Mouse (Mus musculus) liver, embryonic 14.5 days (tissue): ENCODE data around the gene Mcm7. TPM values are rescaled to one million over a fixed set of nuclear protein-coding genes. Genes with fewer than 3 reads are reported as not detected.
"Not testable (repeated sequence)": the region's sequence is repeated elsewhere in the genome, so short reads cannot be mapped to it uniquely, and the experiment has no call there.

Source experiments
- ATAC-seq: fragments of 200-750 bp; cut with Nextera tagmentation; 2 replicates; pipeline ENCODE4 v1.8.0; 2017; ENCODE audit warnings: moderate number of reproducible peaks, mild to moderate bottlenecking, moderate library complexity; ENCODE audit not compliant: insufficient read depth
- DNase-seq, 3 experiments: peaks; one replicate each; pipeline ENCODE4 v3.0.0-alpha.2; 2012 to 2013; ENCODE audit warnings: low read depth in 3 of 3, low spot score in 3 of 3
- H3K27ac ChIP-seq: fragments of 300-500 bp; sonication (generic); 2 replicates; pipeline ENCODE4 v1.5.1; 2014; ENCODE audit warnings: moderate library complexity, mild to moderate bottlenecking, control low read depth, inconsistent platforms
- H3K27me3 ChIP-seq: fragments of 300-500 bp; sonication (generic); 2 replicates; pipeline ENCODE4 v1.6.1; 2014; ENCODE audit warnings: mild to moderate bottlenecking, low read length, moderate library complexity; ENCODE audit not compliant: control insufficient read depth, insufficient read depth
- H3K36me3 ChIP-seq: fragments of 300-500 bp; sonication (generic); replicated peaks from 2 replicates; pipeline ENCODE4 v1.6.1; 2014; ENCODE audit warnings: low read depth; ENCODE audit not compliant: control insufficient read depth, insufficient read depth
- H3K4me1 ChIP-seq, 2 experiments: fragments of 200-500 bp in 1 of 2; fragments of 300-500 bp in 1 of 2; sonication (generic) in 1 of 2; replicated peaks; 2 replicates each; pipeline ENCODE4 v1.6.1; 2012 to 2014; ENCODE audit warnings: antibody characterized with exemption in 1 of 2, inconsistent platforms in 1 of 2, low read length in 1 of 2; ENCODE audit not compliant: control insufficient read depth in 2 of 2, insufficient read depth in 2 of 2
- H3K4me2 ChIP-seq: fragments of 300-500 bp; sonication (generic); 2 replicates; pipeline ENCODE4 v1.6.1; 2014; ENCODE audit warnings: low read depth, mild to moderate bottlenecking, control low read depth, moderate library complexity
- H3K4me3 ChIP-seq, 2 experiments: fragments of 200-500 bp in 1 of 2; fragments of 300-500 bp in 1 of 2; sonication (generic) in 1 of 2; 2 replicates each; pipeline ENCODE4 v1.5.1; 2012 to 2014; ENCODE audit warnings: low read depth in 2 of 2, low read length in 2 of 2, mild to moderate bottlenecking in 2 of 2, control low read depth in 1 of 2, inconsistent platforms in 1 of 2, moderate library complexity in 1 of 2; ENCODE audit not compliant: insufficient read depth in 1 of 2
- H3K9ac ChIP-seq: fragments of 300-500 bp; sonication (generic); replicated peaks from 2 replicates; pipeline ENCODE4 v1.6.1; 2014; ENCODE audit warnings: mild to moderate bottlenecking, control low read depth, moderate library complexity
- H3K9me3 ChIP-seq: fragments of 300-500 bp; sonication (generic); 2 replicates; pipeline ENCODE4 v1.6.1; 2016; ENCODE audit warnings: low read length, mixed read lengths; ENCODE audit not compliant: control insufficient read depth
- CTCF ChIP-seq: IDR thresholded peaks from 2 replicates; pipeline ENCODE4 v1.5.1; 2016; ENCODE audit warnings: antibody characterized with exemption, low read depth, control low read depth
- EP300 ChIP-seq: IDR thresholded peaks from 2 replicates; pipeline ENCODE4 v1.6.1; 2016; ENCODE audit warnings: antibody characterized with exemption, low read depth
- WGBS: fragments of 180-500 bp; shearing (Covaris S2); extraction: QIAGEN DNeasy Blood & Tissue Kit; methylation state at CpG from one replicate; pipeline ENCODE4 v1.1.7; 2014; ENCODE audit not compliant: insufficient replicate concordance; 5-methylcytosine and 5-hydroxymethylcytosine counted together
- polyA plus RNA-seq, 2 experiments: library from polyadenylated mRNA; depleted of rRNA in 1 of 2; stranded (reverse) in 1 of 2; unstranded in 1 of 2; fragments of >200 nt; fragmentation: Nextera tagmentation in 1 of 2; extraction: Ambion mirVana in 1 of 2; gene quantifications; 2 replicates each; pipeline versions ENCODE4 v1.2.1 to v1.2.3; 2012 to 2014

Gene Mcm7
- polyA plus RNA-seq (2012; rRNA removed): 96.1 and 116 TPM in 2 replicates
- 182 and 200 TPM in 2 replicates for polyA plus RNA-seq (2014; fragmentation: Nextera tagmentation; extraction: Ambion mirVana)

DNA sequence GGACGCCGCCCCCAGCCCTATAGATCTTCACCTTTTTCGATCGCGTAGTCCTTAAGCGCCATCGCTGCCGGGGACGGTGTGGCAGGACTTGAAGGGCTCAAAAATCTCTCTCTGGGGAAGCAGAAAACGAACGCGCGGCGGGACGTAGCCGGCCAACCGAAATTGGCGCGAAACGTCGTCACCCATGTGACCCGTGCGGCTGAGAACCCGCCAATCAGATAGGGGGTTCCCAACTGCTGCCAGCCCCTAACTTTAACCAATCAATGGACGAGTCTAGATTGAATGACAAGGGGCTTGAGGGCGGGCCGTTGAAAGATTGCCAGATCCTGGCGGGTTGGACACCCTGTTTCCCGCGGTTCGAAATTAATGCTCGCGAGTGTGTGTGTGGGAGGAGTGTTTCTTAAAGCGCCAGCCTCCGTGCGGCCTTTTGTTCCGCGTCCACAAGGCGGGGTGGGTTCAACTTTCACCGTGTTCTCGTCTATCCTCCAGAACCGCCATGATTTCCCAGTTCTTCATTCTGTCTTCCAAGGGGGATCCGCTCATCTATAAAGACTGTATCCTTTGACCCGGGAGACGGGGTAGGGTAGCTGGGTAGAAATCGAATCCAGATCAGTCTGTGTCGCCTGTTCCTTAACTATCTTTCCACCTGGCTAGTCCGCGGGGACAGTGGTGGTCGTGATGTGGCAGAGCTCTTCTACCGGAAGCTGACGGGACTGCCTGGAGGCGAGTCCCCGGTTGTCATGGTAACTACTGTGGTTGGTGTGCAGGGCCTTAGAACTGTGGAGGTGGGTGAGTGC lies at the start of gene Mcm7, which contains the start of gene Ap4m1:
Mcm7 (minus strand) TSS at position 728 of the 797 bp plus-strand sequence.
Ap4m1 (plus strand) TSS at position 308 of the 797 bp plus-strand sequence.
- WGBS: 1% methylated on average over 54 of the region's 54 CpGs
- Histone ChIP-seq H3K9me3 (no peaks in the 10 kb centered on the region), H3K27me3 (no peaks in the 10 kb centered on the region), H3K36me3 (peaks cover 45% of the 10 kb centered on the region), H3K9ac (peak within 1 kb of the TSS; percentile 96), H3K4me3 (peak within 1 kb of the TSS; percentile 88 to 90), H3K27ac (peak within 1 kb of the TSS; percentile 92), H3K4me1 (peaks cover 15 to 16% of the 10 kb centered on the region in 2 experiments), H3K4me2 (peak within 1 kb of the TSS; percentile 82)
- ATAC-seq (peak; percentile 86), DNase-seq (peak; percentile 97 to 98 (median 97))
- peak; percentile 44 for TF ChIP-seq EP300
- TF ChIP-seq CTCF: peak; percentile 35

DNA sequence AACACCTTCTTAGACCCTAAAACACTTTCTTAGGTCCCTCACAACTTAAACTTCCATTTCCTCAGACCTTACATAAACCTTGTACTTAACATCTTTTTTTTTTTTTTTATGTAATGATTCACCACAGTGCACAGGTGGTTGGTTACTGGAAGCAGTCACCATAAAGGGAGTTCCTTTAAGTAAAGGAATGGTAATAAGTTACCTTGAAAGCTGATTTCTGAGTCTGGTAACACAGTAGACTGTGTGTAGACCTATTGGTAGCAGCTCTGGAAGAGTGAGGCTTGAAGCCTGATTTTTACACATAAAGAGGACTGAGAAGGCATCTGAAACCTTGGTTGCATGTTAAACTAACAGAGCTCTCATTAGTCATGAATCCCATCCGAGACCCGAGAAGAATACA lies 47.6 kb upstream of the Mcm7 start:
- Histone ChIP-seq H3K4me3 (no peak overlapping the region), H3K4me2 (no peak overlapping the region), H3K9ac (no peak overlapping the region), H3K9me3 (no peaks in the 10 kb centered on the region), H3K36me3 (no peaks in the 10 kb centered on the region), H3K27ac (no peak overlapping the region), H3K27me3 (no peaks in the 10 kb centered on the region), H3K4me1 (no peaks in the 10 kb centered on the region)
- 51% methylated on average over 2 of the region's 2 CpGs for WGBS
- TF ChIP-seq CTCF (no peak), EP300 (no peak)
- ATAC-seq (no peak), DNase-seq (no peak)

DNA sequence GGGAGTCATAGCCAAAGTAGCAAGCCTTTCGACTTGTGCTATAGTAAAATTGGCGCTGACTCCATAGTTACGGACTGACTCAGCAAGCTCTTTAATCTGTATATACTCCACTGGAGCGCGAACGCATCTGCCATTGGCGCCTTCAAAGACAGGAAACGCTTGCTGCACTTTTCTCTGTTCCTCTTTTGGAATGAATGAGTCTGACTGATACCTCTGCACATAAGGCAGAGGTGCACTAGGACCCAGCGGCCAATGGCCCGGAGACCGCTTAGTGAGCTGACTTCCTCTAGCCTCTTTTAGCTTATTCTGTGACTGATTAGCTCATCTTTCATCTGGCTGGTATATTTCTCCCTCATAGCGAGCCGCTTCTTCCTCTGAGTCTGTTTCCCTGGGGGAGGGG lies 44.4 kb upstream of the Mcm7 start:
- 87% methylated on average over 13 of the region's 13 CpGs for WGBS
- not testable (repeated sequence) for H3K9ac ChIP-seq, H3K4me2 ChIP-seq, H3K36me3 ChIP-seq, DNase-seq, H3K4me3 ChIP-seq, H3K4me1 ChIP-seq, H3K9me3 ChIP-seq, H3K27me3 ChIP-seq, H3K27ac ChIP-seq, ATAC-seq

DNA sequence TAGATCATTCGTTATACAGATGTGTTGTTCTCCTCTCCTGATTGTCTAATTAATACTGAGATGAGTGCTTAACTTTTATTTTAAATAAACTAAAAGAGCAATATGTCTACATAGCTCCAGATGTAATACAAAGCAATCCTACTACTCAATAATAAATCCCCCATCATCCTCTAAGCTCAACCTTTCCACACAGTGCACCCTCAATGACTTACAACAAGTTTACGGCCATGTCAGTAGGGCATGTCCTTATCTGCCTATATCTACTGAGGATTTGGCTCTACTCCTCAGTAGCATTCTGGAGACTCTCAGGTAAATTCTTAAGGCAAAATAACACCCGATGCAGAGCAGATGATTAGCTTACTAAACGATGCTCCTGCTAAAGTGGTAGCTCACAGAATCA lies 35.7 kb upstream of the Mcm7 start:
- no peak overlapping the region for H3K27ac ChIP-seq
- no peak for ATAC-seq
- no peaks in the 10 kb centered on the region; the same call in 1 of the 2 replicates for H3K9me3 ChIP-seq
- no peaks in the 10 kb centered on the region for H3K4me1 ChIP-seq
- no peak for DNase-seq
- H3K36me3 ChIP-seq: no peaks in the 10 kb centered on the region
- H3K9ac ChIP-seq: no peak overlapping the region
- no peak overlapping the region for H3K4me3 ChIP-seq
- 70% methylated on average over 4 of the region's 4 CpGs for WGBS
- TF ChIP-seq CTCF: no peak
- TF ChIP-seq EP300: no peak
- H3K4me2 ChIP-seq: no peak overlapping the region
- no peaks in the 10 kb centered on the region for H3K27me3 ChIP-seq

DNA sequence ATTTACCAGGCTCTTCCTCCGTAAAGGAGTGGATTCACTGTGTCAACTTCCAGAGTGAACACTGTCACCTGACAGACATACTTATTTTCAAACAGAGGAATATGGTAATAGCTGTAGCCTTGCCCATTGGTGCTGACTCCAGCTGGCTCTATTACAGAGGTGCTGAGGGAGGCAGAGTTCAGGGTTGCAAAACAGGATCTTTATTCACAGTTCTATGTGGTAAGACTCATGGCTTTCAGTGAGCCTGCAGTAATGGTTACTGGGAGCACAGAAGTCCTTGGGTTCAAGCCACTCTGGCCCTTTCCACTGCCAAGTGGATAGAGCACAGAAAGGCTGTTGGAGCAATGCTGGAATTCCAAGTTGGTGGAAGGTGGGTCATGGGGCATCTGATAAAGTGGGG lies 35.0 kb upstream of the Mcm7 start:
- DNase-seq (no peak), ATAC-seq (no peak)
- Histone ChIP-seq H3K36me3 (no peaks in the 10 kb centered on the region), H3K9ac (no peak overlapping the region), H3K4me2 (no peak overlapping the region), H3K4me3 (no peak overlapping the region), H3K27me3 (no peaks in the 10 kb centered on the region), H3K4me1 (no peaks in the 10 kb centered on the region), H3K9me3 (no peaks in the 10 kb centered on the region; the same call in 1 of the 2 replicates), H3K27ac (no peak overlapping the region)
- WGBS: 61% methylated on average over 1 of the region's 1 CpGs
- TF ChIP-seq CTCF (no peak), EP300 (no peak)
